Mouse (Mus musculus): ENCODE measurements around the gene Cand2.

- TF ChIP-seq POLR2A (IDR thresholded peaks at IDR 0.05; ENCODE audit: insufficient read length, low read depth) (no peak), MAX (IDR thresholded peaks at IDR 0.05; ENCODE audit: low read depth) (no peak)
These were observed 14.2 kb upstream of the Cand2 start for GRCm38 (mm10) chr6:115760137-115760536.
